Mouse (Mus musculus) adrenal gland (tissue): ENCODE results near the gene Apoa4.

Experiments used
- intact Hi-C: fragments of 180-260 bp; cut with DNase I; formaldehyde crosslinking; loops from one replicate; pipeline ENCODE4 v1.15.1; 2025

Apoa4 gene

GRCm38 (mm10) chr9:46272070-46272469 is 31.6 kb downstream of the Apoa4 start:
- intact Hi-C loops: no loop called here

GRCm38 (mm10) chr9:46272677-46273454 is 32.4 kb downstream of the Apoa4 start, which contains the start of gene Zpr1:
Gene Zpr1, plus strand, starts transcription at chr9:46273064.
- intact Hi-C loops: no loop called here

GRCm38 (mm10) chr9:46274494-46274893 is 34.0 kb downstream of the Apoa4 start:
- intact Hi-C loops: no loop called here

GRCm38 (mm10) chr9:46282631-46283436 is 42.3 kb downstream of the Apoa4 start, which contains the start of gene Bud13:
Gene Bud13, plus strand, starts transcription at chr9:46283008.
- intact Hi-C loops: no loop called here
